Mouse (Mus musculus): ENCODE data around the gene AU040320. TPM values are rescaled to one million over a fixed set of nuclear protein-coding genes. Genes with fewer than 3 reads are reported as not detected.

The AU040320 gene
- polyA plus RNA-seq, 3 experiments from 2014 or later: 17.0 to 24.0 (median 20.1) TPM

- ATAC-seq: no peak
These were observed 39.2 kb downstream of the AU040320 start for GRCm38 (mm10) chr4:126792341-126793102.

- ATAC-seq: no peak
These were observed 48.8 kb downstream of the AU040320 start for GRCm38 (mm10) chr4:126802174-126802573.

GRCm38 (mm10) chr4:126803268-126803873, 50.0 kb downstream of the AU040320 start:
- ATAC-seq: no peak

GRCm38 (mm10) chr4:126805741-126806140, 52.4 kb downstream of the AU040320 start:
- ATAC-seq: no peak

- no peak for ATAC-seq
These were observed 53.5 kb downstream of the AU040320 start for GRCm38 (mm10) chr4:126806692-126807427.

GRCm38 (mm10) chr4:126810566-126810965, 57.2 kb downstream of the AU040320 start:
- no peak for ATAC-seq

- peak; percentile 87 for ATAC-seq
These were observed 59.9 kb downstream of the AU040320 start for GRCm38 (mm10) chr4:126813212-126813611.

GRCm38 (mm10) chr4:126814854-126815253, 61.5 kb downstream of the AU040320 start:
- peak; percentile 24 for ATAC-seq

GRCm38 (mm10) chr4:126822891-126823882, 69.8 kb downstream of the AU040320 start:
- no peak for ATAC-seq

GRCm38 (mm10) chr4:126823917-126824316, 70.6 kb downstream of the AU040320 start:
- ATAC-seq: no peak

GRCm38 (mm10) chr4:126831122-126831521, 77.8 kb downstream of the AU040320 start:
- no peak for ATAC-seq

- no peak for ATAC-seq
These were observed 85.5 kb downstream of the AU040320 start for GRCm38 (mm10) chr4:126838799-126839198.

- ATAC-seq: peak; percentile 70
These were observed 86.5 kb downstream of the AU040320 start for GRCm38 (mm10) chr4:126839873-126840272.

- no peak for ATAC-seq
These were observed 87.7 kb downstream of the AU040320 start for GRCm38 (mm10) chr4:126840996-126841560.

- ATAC-seq: no peak
These were observed 89.6 kb downstream of the AU040320 start for GRCm38 (mm10) chr4:126842911-126843310.

GRCm38 (mm10) chr4:126845664-126846063, 92.3 kb downstream of the AU040320 start:
- ATAC-seq: no peak

GRCm38 (mm10) chr4:126846971-126847370, 93.6 kb downstream of the AU040320 start:
- no peak for ATAC-seq

- ATAC-seq: peak; percentile 62
These were observed 96.9 kb downstream of the AU040320 start for GRCm38 (mm10) chr4:126850019-126850777.

- ATAC-seq: no peak
These were observed 97.4 kb downstream of the AU040320 start for GRCm38 (mm10) chr4:126850778-126851080.

- no peak for ATAC-seq
These were observed 99.6 kb downstream of the AU040320 start for GRCm38 (mm10) chr4:126852971-126853370.

Data from inflammation-experienced regulatory T-cells, adult 6 months (primary cell).